Mouse (Mus musculus) effector memory CD4-positive, alpha-beta T cell, adult 5 months (primary cell): ENCODE data around the gene Eif3j1. TPM values are rescaled to one million over a fixed set of nuclear protein-coding genes. Genes with fewer than 3 reads are reported as not detected.

Source experiments
- polyA plus RNA-seq: library from polyadenylated mRNA; unstranded; fragments of 100-300 nt; shearing (Covaris generic); gene quantifications from one replicate; pipeline ENCODE4 v1.2.1, GENCODE M21; 2017

Gene Eif3j1
- 19.2 TPM for polyA plus RNA-seq

GRCm38 (mm10) chr2:122027862-122028755 is at the start of gene Eif3j1:
TSS of gene Eif3j1 (plus strand) at chr2:122028546.

Other genes starting within 250 kb of the Eif3j1 start
- not detected for gene Frmd5, start 221.5 kb upstream of the Eif3j1 start, polyA plus RNA-seq
- 8.7 TPM for gene Casc4, start 161.6 kb upstream of the Eif3j1 start, polyA plus RNA-seq
- 47.5 TPM for gene Ctdspl2, start 72.5 kb upstream of the Eif3j1 start, polyA plus RNA-seq
- not detected for gene Mageb3, start 72.5 kb upstream of the Eif3j1 start, polyA plus RNA-seq
- 14.4 TPM for gene Spg11, start 89.8 kb downstream of the Eif3j1 start, polyA plus RNA-seq
- gene B2m, start 119.1 kb downstream of the Eif3j1 start, polyA plus RNA-seq: 8,303 TPM
- gene Trim69, start 132.2 kb downstream of the Eif3j1 start, polyA plus RNA-seq: 0.21 TPM
- gene Patl2, start 157.6 kb downstream of the Eif3j1 start, polyA plus RNA-seq: not detected
- not detected for gene Terb2, start 157.7 kb downstream of the Eif3j1 start, polyA plus RNA-seq
- 3.3 TPM for gene Sord, start 206.2 kb downstream of the Eif3j1 start, polyA plus RNA-seq